Mouse (Mus musculus): Measurements from ENCODE around the gene Fam210b. TPM values are rescaled to one million over a fixed set of nuclear protein-coding genes. Genes with fewer than 3 reads are reported as not detected.

The Fam210b gene
- polyA plus RNA-seq (2012; rRNA removed): 20.7 and 25.6 TPM in 2 replicates

GRCm38 (mm10) chr2:172345258-172345738 is at the start of gene Fam210b:
Gene Fam210b, plus strand, starts transcription at chr2:172345565.

DNA sequence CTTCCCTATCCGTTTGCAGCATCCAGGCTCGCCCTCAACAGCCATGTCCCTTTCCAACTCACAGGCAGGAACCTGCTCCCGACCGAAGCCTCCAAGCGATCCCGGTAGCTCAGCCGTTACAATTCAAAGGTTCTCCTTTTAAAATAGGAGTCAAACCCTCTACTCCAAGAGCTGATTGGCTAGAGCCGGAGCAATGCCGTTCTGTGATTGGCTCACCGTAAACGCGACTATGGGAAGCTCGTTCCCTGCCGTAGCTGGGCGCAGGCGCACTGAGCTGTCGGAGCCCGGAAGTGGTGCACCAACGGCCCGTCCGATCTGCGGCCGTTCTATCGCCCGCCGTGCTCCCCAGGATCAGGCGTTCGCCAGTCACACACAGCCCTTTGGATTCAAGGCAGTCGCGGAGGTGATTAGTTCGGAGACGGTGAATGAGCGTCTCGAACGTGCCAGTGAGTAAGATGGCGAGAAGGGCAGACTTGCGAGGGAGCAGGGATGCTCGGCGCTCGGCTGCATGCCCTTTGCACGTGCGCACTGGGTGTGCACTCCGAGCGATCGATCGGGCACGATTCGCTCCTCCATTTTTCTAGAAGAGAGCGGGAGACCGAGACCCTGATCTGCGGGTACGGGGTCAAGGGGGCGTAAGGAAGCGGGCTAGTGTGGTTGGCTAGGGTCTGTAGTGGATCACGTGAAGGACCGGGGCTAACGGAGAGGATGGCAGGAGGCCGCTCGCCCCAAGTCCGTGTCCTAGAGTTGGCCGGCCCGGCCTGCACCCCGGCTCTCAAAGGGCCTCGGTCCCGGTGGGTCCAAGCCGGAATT is 25.3 kb downstream of the Fam210b start, which contains the start of the genes Aurka and Cstf1:
TSS of gene Aurka (minus strand) at position 125 of the 813 bp plus-strand sequence.
TSS of gene Cstf1 (plus strand) at position 271 of the 813 bp plus-strand sequence.

GRCm38 (mm10) chr2:172393391-172394051 is 48.2 kb downstream of the Fam210b start, which contains the start of gene Cass4:
Gene Cass4, plus strand, starts transcription at chr2:172393794.

Other genes with a start within 250 kb of the Fam210b start
- gene Mc3r, start 97.1 kb upstream of the Fam210b start, polyA plus RNA-seq (2012; rRNA removed): 0.53 and 0.62 TPM in 2 replicates
- 9.3 and 10.4 TPM in 2 replicates for gene Aurka, start 25.0 kb downstream of the Fam210b start, polyA plus RNA-seq (2012; rRNA removed)
- 33.9 and 34.7 TPM in 2 replicates for gene Cstf1, start 25.1 kb downstream of the Fam210b start, polyA plus RNA-seq (2012; rRNA removed)
- gene Cass4, start 48.2 kb downstream of the Fam210b start, polyA plus RNA-seq (2012; rRNA removed): 0.05 TPM in 2 replicates
- 70.1 and 72.9 TPM in 2 replicates for gene Rtf2, start 95.0 kb downstream of the Fam210b start, polyA plus RNA-seq (2012; rRNA removed)
- not detected in 2 replicates for gene Gcnt7, start 113.0 kb downstream of the Fam210b start, polyA plus RNA-seq (2012; rRNA removed)
- gene Fam209, start 127.0 kb downstream of the Fam210b start, polyA plus RNA-seq (2012; rRNA removed): 0.43 and 0.71 TPM in 2 replicates
- gene Tfap2c, start 204.0 kb downstream of the Fam210b start, polyA plus RNA-seq (2012; rRNA removed): 3.7 and 4.3 TPM in 2 replicates